Mouse (Mus musculus): ENCODE measurements at regions not wholly inside any gene's neighbourhood (a gene's known extent, or its start where the extent isn't known, plus 50 kb on each side); places are given as distances from the start of the nearest gene placed in this dataset.

DNA sequence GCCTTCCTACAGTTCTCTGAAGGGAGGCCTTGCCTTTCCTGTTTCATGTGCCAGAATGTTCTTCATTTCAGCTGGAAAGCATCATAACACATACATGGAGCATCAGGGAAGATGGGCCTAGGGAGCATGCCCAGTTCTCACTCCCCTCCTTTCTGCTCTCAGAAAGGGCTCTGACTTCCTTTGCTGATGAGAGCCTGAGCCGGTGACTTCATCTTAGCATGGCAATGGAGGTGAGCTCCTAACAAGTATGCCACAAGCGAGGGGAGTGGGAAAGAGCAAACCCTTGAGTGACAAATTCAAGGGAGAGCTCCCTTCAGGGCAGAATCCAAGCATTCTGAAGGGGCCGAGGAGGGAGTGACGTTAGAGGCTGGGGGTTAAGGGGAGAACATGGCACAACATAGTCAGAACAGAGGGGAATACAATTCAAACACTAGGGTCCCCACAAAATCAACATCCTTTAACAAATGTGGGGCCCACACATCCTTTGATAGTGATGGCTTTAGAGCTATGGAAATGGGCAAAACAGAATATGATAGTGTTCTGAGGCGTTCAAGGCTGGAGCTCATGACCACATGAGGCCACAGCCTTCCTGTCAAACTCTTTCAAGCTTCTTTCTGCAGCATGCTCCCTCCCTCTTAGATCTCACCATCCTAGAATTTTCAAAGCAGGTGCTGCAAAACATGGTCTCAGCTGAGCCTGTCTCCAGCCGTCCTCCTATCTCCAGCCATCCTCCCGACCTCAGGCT lies 437.4 kb upstream of the 3110018I06Rik start:
- DNase-seq: no peak

DNA sequence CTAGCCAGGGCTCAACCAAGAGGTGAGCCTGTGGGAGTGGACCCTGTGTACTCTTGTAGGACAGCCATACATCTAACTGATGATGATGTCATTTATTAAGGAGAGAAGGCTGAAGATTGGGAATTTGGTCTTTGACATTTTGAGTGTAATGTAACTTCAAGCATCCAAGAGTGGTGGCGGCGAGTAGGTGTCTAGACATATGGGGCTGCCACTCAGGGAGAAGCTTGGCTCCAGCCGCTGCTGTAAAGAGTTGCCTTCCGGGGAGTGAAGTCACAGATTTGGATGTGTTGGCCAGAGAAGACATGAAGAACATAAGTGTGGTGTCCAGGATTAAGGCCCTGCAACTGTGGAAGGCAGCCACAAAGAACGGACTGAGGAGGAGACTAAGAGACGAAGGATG lies 436.3 kb upstream of the 3110018I06Rik start:
- no peak for DNase-seq

DNA sequence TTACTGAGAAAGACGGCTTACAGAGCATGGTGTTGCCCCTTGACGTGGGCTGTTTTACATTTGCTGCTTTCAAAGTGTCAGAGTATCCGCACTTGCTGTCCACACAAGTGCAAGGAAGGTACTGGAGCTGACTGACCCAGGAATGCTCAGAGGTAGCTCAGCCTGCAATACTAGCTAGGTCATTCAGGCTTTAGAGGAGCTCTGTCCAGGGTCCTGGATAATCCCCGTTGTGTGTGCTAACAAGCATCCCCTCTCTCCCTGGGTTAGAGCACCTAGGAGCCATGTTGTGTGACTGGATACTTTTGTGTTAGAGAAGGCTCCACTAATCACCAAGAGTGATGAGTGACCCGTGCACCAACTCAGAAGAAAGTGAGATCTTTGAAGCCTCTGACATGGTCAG lies 431.9 kb upstream of the 3110018I06Rik start:
- DNase-seq: peak; percentile 1

DNA sequence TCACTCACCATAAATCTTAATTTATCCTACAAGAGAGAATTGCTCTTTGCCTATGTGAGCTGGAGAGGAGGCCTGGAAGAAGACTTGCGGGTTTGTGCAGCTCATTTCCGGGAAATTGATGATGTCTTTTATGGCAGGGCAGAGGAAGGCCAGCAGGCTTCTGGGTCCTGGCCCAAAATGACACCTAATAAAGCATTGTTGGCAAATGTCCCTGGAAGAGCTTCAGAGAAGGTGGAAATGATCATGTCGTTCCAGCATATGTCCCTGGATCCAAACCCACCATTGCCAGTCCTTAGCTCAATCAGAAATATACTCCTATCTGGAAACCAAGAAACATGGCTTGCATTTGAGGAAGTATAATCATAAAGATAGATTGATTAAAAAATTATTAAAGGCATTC lies 427.9 kb upstream of the 3110018I06Rik start:
- no peak for DNase-seq

DNA sequence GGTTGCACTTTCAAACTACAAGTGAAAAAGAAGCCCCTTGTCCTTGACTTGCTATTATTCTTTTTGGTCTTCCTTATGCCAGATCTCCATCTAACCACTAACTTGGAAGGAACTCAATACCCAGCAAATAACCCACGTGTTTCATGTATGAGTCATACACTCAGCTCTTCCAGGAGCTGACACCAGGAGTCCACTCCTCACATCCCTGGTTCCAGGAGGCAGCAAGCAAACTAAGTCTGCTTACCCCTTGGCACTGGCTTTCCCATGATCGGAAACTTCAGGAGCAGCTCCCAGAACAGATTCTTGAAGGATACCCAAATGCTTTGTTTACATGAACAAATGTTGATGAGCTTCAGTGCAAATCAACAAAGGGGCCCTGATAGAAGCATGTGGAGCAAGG lies 421.1 kb upstream of the 3110018I06Rik start:
- DNase-seq: no peak

DNA sequence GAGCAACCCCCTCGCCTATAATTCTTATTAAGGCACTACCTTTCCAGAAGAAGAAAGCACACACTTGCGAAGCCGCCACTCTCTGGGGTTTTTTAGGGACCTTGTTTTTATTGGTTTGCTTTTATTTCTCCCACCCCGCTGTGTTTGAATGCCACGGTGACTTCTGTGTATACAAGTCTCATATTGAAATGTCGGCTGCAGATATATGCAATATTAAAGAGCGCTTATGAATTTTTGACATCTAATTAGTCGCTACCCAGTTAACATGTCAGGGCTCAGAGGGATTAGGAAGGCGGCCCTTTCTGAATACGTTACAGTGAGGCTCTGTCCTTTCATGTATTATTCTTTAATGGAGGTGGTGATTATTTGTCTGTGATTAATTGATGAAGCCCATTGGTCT lies 405.9 kb upstream of the 3110018I06Rik start:
- DNase-seq: no peak

DNA sequence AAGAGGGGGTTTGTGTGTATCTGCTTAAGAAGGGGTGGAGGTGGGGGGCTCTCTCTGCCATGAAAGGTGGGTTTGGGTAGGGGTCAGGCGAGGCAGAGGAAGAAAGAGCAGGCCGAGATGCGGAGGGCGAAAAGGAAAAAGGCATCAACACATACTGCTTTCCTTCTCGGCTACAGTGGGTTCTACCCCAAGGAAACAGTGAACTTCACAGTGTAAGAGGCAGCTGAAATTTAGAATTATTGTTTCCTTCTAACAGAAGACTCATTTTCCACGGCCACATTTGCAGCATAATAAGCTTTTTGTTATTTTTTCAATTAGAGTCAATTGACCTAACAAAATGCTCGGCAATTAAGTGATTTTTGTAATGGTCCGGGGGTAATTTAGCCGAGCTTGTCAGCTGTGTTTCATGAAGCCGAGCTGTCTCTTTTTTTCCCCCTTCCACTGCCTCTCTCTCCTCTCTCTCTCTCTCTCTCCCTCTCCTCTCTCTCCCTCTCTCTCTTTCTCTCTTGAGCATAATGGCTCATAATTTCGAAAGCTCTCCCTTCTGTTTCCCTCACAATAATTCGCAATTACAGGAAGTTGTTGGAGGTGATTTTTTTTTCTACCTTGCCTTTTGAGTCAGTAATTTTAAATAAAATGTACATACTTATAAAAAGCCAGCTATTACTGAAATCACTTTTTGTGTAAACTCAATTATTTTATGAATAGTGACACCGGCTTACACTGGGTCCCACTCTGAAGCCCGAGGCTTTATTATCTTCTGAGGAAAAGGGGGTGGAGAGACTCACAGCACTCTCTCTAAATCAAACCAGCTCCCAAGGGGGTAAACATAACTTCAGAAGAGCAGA lies 403.1 kb upstream of the 3110018I06Rik start:
- no peak for DNase-seq

DNA sequence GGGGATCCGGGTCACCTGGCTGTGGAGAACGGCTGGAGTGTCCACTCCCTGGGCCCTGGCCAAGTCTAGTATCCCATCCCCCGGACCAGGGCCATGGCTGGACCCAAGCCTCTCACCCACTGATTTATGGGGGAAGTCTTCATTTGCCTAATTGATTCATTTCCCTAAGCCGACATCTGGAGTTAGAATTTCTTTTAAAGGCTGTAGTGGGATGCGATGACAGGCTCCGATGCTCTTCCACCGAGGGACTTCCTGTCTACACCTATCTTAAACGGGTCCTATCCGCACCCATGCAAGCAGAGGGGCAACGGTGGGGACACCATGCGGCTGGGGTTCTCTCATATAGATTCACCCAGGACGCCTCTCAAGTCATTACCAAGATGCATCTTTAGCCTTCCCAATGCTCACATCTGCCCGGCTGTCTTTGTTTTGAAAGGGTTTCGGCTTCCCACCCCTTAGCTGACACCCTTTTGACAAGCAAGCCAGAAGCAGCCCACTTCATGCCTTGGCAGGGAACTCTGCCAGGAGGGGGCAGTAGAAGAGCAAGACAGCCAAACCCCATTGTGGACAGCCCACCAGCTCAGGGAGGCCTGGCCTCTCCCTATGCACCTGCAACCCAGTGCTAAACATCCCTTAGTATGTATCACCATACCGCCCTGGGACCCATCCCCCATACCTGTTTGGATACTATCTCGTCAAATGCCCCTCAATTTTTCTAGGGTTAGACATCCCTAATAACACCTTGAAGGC lies 402.4 kb upstream of the 3110018I06Rik start:
- DNase-seq: peak; percentile 6

DNA sequence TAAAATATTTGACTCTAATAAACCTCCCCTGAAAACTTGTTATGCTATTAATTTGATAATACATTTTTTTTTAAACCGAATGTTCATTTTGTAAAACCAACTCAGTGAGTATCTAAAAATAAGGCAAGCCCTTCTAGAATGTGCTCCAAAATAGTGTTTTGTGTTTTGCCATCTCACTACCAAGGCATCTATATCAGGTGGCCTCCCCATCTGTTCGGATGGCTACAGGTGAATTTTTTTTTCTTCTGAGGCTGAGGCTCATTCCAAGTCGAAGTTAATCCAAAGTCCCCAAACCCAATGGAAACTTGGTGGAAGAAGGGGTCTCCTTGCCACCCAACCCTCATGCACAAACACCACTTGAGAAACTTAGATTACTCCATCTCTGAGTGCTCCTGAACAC lies 396.3 kb upstream of the 3110018I06Rik start:
- no peak for DNase-seq

DNA sequence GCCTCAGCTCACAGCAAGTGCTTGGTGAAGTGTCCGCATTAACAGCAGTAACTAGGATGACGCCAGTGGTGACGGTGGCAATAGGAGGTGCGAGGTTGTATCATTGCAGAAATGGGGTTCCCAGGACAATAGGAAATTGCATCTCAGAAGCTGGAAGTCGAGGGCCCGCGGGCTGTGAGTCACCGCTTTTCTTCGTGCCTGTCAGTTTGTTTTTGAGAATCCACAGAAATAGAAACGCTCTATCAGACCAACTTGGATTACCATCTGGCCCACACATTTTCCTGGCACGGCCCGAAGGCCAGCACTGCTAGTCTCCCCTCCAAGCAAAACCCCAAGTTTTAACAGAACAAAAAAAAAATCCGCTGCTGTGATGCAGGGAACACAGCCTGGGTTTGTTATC lies 395.1 kb upstream of the 3110018I06Rik start:
- DNase-seq: no peak

DNA sequence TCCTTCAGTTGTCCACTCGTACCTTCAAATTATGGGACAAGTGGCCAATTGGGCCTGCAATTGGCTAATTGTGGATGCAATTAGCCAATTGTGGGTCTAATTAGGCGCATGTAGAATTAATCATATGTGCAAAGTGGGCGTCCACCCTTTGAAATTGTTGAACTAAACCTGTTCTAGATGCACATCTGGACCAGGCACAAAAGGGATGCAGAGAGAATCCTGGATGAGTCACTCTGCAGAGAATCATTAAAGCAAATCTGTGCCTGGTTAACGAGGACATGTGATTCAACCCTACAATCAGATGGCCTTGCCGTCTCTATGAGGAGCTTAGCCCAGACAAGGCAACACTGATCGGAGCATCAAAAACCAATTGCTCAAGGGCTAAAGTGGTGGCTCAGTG lies 393.0 kb upstream of the 3110018I06Rik start:
- DNase-seq: no peak

DNA sequence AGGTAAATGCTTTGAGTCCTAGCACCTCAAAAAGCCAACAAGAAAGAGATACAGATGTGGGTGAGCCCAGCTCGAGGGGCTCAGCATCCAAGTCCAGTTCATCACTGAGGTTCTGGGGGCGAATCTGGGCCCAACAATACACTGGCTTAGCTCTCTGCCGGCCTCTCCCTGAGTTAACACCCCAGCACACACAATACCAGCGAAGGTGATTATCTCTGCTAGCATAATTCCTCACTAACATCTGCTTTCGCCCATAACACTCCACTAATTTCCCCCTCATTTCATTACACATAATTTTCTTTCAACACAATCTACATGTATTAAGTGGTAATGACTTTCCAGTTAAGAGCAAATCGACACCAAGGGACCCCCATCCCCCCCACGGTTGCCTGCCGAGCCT lies 383.9 kb upstream of the 3110018I06Rik start:
- no peak for DNase-seq

DNA sequence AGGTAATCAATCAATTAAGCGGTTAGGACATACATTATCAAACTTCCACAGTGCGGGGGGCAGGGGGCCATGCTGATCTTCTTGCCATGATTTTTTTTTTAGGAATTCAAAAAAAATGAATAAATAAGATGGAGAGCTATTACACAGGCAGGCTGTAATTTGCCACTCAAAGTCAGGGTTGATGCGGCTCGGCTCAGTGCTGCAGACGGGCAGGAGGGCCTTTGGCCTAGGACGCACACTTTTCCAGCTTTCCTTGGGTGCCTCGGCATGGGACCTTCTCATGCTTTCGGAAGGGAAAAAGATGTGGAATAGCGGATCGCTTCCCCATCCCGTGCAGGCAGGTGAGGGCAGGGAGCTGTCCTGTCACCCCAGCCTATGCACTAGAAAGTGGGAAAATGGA lies 383.4 kb upstream of the 3110018I06Rik start:
- DNase-seq: no peak

DNA sequence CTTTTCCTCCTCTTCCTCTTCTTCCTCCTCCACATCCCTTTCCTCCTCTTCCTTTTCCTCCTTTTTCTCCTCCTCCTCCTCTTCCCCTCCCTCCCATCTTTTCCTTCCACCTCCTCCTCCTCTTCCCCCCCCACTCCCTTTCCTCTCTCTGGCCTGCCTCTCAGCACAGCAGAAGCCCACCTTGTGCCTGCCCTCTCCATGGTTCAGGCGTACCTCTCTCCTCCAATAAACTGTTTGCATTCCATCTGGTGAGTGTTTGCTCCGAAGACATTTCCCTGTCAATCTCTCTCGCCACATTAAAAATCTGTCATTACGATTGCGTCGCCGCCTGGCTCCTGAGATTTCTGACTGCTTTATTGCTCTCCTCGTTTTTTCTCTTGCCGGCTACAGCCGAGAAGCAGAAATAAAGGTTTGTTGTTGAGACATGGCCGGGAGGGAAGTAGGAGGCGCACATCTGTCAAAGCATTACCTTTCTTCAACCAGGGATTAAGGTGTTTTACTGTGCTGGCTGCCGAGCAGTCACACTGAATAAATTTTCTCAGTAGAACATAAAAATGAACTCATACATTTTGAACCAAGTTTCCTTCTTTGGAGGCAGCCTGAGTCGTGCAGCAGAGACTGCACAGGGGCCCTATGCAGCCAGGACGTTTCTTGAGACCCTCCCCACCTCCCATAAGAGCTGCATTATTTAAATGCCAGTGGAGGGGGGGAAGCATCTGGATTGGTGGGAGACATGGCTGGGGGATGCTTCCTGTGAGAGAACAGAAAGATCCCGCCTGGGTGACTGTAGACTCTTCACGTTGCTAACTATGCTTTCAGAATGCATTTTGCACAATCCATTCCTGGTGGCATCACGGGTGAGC lies 376.3 kb upstream of the 3110018I06Rik start:
- no peak for DNase-seq

DNA sequence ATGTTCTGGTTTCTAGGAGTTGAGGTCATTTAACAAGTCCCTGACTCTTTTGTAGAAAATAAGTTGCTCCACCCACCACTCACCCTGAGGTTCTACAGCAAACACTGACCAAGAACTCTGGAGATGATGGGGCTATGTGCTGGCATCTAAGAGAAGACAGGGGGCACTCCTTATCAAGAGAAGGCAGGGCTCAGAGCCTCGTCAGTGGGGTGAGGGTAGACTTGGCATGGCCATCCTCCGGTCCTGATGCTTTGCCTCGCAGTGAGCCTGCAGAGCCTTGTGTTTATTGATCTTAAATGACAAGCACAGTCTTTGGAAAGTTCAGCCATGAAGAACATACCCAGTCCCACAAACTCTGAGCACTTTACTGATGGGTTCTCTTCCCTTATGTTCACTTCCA lies 370.1 kb upstream of the 3110018I06Rik start:
- DNase-seq: no peak

DNA sequence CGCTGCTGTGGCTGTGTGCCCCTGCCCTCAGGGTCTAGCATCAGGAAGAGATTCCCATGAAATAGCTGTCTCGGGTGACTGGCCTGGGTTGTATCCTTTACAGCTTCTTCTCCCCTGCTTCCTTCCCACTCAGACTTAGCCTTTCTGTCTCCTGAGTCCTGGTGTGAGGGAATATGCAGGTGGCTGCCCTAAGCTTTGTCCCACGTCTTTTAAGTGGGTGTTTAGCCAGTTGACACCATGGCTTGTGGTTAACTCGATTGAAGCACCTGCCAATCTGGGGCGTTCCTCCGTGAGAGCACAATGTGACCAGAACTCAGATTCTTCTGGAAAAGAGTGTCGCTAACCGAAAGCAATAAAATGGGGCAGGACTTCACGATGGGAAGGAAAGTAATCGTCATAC lies 369.4 kb upstream of the 3110018I06Rik start:
- DNase-seq: no peak

DNA sequence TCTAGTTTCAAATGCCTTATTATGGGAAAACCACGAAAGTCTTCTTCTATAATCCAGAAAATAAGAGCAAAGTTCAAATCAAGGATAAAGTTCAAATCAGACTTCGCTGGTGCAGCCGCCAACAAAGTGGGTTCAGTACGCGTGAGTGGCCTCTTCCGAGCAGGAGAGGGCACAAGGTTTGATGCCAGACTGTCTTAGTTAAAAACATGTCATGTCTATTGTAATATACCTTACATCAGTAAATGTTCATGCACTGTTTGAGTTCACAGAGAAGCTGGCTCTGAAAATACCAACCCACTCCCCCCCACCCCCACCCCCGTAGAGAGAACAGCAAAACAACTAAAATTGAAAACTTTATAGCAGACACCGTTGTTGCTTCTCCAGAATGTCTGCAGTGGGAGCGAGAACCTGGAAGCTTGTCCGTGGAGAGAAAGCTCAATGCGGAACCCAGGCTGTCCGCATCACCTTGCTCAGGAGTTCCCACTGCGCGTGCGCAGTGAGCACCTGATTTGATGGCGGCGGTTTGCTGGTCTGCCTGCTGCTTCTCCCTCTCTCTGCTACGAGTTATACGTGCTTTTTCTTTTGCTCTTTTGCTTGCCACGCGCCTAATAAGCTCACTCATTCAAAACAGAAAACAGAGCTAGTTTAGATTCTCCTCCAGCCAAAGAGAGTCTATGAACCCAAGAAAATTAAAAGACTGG lies 367.8 kb upstream of the 3110018I06Rik start:
- DNase-seq: no peak

DNA sequence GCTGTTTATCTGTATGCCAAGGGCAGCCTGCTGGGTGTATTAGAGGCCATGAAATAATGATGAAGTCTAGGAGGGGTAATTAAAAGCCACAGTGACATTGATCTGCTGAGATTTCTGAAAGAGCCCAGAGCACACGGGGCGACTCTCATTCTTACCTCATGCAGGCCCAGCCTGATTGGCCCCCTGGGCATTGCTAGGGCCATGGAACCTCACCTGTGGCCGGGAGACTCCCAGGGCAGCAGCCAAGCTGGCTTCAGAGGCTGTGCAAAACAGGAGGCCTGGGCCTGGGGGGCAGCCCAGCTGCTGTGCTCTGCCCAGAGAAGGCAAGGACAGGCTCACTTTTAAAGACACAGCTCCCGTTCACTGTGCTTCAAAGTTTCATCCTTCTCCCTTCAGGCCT lies 366.4 kb upstream of the 3110018I06Rik start:
- DNase-seq: no peak

DNA sequence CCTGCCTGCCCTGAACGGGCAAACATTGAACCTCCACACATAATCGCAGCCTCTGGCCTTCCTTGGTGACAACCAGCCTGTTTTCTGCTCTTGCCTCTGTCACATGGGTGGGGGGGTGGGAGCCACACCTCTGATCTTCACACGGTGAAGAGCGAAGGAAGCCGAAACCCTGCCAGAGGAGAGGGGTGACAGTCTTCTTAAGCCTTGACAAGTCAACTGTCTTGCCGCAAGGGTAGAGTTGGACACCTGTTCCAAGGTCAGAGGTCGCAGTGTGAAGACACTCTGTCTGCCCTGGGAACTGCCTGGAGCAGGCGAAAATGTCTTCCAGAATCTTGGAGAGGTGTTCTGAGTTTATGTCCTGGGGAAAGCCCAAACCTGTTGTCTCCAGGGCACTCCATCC lies 364.8 kb upstream of the 3110018I06Rik start:
- no peak for DNase-seq

DNA sequence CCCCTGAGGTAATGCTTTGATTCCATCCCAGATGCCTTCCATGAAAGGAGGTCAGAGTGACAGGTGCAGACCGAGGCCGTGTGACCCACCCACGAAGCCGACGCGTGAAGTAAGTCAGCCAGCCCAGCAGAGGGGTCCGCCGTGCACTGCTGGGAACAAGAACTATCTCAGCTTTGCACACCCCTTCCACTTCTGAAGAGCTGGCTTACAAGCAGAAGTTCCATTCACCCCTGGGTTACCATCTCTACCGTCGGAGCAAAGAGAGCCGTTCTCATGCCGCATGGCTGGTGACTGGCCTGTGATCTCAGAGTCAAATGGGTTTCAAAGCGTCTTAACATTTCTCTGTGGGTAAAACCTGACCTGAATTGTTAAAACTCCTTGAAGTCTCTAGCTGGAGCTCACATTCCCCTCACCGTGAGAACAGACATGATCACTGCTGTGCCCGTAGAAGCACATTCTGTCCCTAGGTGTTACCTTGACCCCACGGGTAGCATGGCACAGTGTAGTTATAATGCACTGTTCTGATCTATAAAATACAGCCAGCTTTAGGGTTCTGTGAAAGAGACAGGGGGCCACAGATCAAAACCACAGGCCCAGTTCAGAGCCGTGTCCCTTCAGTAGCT lies 364.1 kb upstream of the 3110018I06Rik start:
- DNase-seq: no peak

DNA sequence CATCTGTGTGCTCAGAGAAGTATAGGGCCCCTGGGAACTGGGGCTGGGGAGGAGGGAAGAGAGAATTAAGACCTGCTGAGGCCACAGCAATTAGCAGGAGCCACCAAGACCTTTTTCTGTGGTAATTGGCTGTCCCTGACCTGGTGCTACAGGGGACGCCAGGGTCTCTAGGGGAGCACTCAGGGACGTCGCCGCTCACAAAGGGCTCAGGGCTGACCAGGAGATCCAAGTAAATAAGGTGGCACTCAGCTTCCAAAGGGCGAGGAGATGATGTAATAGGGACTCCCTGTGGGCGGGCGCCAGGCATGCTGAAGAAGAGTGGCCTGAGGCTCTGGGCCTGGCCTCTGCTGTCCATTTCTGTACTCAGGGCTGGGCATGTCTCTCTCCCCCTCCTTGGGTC lies 363.2 kb upstream of the 3110018I06Rik start:
- DNase-seq: no peak

DNA sequence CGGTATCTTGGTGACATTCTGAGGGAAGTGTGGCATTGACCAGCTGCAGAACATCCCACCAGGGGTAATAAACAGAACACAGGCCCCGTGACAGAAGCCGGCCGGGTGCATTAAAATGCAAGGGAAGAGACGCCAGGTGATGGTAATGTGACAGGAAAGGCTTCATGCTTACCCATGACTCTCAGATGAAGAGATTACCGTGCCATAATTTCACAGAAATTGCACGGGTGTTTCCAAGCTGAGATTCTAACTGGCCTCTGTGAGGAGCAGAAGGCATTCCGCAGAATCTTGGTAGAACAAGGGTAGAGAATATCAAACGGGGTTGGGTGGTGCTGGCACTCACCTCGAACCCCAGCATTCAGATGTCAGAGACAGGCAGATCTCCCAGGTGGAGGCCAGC lies 362.4 kb upstream of the 3110018I06Rik start:
- no peak for DNase-seq
